Mouse (Mus musculus) ES-Bruce4 (cell line): ENCODE results near the gene Klhl35. TPM values are rescaled to one million over a fixed set of nuclear protein-coding genes. Genes with fewer than 3 reads are reported as not detected.
A peak's percentile ranks its signal among the peaks of the same experiment; 100 is the strongest.

ENCODE experiments used
- H3K27ac ChIP-seq: 2 replicates; pipeline ENCODE4 v1.5.1; 2012; ENCODE audit warnings: low read length, inconsistent platforms; ENCODE audit not compliant: insufficient read depth
- H3K27me3 ChIP-seq: 2 replicates; pipeline ENCODE4 v1.6.1; 2012; ENCODE audit warnings: mild to moderate bottlenecking, low read length, inconsistent platforms; ENCODE audit not compliant: control insufficient read depth, poor library complexity, insufficient read depth, severe bottlenecking
- H3K36me3 ChIP-seq: 2 replicates; pipeline ENCODE4 v1.6.1; 2012; ENCODE audit warnings: inconsistent platforms, mild to moderate bottlenecking, low read length, moderate library complexity; ENCODE audit not compliant: control insufficient read depth, poor library complexity, insufficient read depth, severe bottlenecking
- H3K4me1 ChIP-seq: one replicate; pipeline ENCODE4 v1.8.1; 2011; ENCODE audit warnings: low read length; ENCODE audit not compliant: control insufficient read depth, insufficient read depth
- H3K4me3 ChIP-seq: 2 replicates; pipeline ENCODE4 v1.5.1; 2011; ENCODE audit warnings: low read depth, mild to moderate bottlenecking, low read length
- H3K9ac ChIP-seq: 2 replicates; pipeline ENCODE4 v1.6.1; 2012; ENCODE audit warnings: low read depth, mild to moderate bottlenecking, inconsistent platforms; ENCODE audit not compliant: poor library complexity, severe bottlenecking
- H3K9me3 ChIP-seq: replicated peaks from 2 replicates; pipeline ENCODE4 v1.6.1; 2012; ENCODE audit warnings: mild to moderate bottlenecking, low read length, inconsistent platforms; ENCODE audit not compliant: control insufficient read depth, poor library complexity, insufficient read depth, severe bottlenecking
- CTCF ChIP-seq: IDR thresholded peaks from one replicate; pipeline ENCODE4 v1.8.1; 2011; ENCODE audit warnings: low read depth, low read length
- EP300 ChIP-seq: IDR thresholded peaks from 2 replicates; pipeline ENCODE4 v1.6.1; 2011; ENCODE audit warnings: low read depth, low read length; ENCODE audit not compliant: insufficient read depth
- POLR2A ChIP-seq: IDR thresholded peaks from one replicate; pipeline ENCODE4 v1.8.1; 2011; ENCODE audit warnings: low read length; ENCODE audit not compliant: insufficient read depth
- polyA plus RNA-seq: library from polyadenylated mRNA; stranded (reverse); fragments of >200 nt; gene quantifications from 2 replicates; pipeline ENCODE4 v1.2.4, GENCODE M21; 2011; ENCODE audit warnings: low read depth; ENCODE audit not compliant: missing spikeins, insufficient read depth, insufficient read length

Gene Klhl35
- polyA plus RNA-seq, 1 experiment = not detected

DNA sequence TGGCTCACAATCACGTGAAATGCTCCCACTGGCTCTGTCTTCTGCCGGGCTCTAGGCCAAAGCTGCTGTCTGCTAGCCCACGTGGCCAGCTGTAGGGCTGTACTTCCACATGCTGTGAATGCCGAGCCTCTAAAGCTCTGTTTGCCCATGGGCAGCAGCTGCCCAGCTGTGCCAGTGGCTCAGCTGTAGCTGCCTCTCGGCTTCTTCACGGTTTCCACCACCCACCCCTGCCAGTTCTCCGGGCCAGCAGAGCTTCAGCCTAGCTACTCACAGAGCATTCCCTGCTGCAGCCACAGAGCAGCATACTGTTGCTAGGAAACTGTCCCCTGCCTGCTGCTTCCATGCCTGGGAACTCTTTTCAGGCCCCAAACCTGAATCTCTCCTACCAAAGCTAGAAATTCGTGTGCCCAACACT, 44.3 kb downstream of the Klhl35 start:
- Histone ChIP-seq H3K4me3 (no peak overlapping the region), H3K9ac (no peak overlapping the region), H3K27ac (no peak overlapping the region), H3K36me3 (no peaks in the 10 kb centered on the region), H3K4me1 (no peaks in the 10 kb centered on the region), H3K27me3 (no peaks in the 10 kb centered on the region), H3K9me3 (no peaks in the 10 kb centered on the region)
- TF ChIP-seq EP300 = no peak
- TF ChIP-seq POLR2A = no peak
- TF ChIP-seq CTCF = no peak

DNA sequence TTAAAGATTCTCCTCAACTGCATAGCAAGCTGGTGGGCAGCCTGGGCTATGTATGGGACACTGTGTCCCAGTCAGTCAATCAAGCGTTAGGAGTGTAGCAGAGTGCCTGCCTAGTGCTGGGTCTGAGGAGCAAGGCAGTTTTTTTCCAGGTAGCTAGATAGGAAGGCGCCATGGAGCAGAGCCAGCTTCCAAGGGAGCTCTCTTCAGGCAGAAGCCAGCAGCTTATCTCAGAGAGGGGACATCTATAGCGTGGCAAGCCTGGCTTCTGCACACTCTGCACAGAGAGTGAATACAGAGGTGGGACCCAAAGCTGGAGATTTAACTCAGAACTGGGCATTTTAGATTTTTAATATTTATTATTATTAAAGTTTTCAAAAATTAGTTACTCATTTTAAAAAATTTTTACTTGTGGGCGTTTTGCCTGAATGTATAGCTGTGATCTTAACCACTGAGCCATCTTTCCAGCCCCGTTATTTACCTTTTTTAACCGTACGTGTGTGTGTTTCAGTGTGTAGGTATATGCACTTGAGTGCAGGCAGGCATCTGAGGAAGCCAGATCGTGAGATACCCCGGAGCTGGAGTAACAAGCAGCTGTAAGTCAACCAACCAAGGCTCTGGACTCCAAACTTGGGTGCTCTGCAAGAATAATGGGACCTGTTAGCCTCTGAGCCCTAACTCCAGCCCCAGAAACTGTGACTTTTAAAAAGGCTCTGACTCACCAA, 50.4 kb downstream of the Klhl35 start:
- H3K9ac ChIP-seq = no peak overlapping the region
- H3K27ac ChIP-seq = no peak overlapping the region
- H3K4me3 ChIP-seq = no peak overlapping the region
- no peaks in the 10 kb centered on the region for H3K27me3 ChIP-seq
- H3K4me1 ChIP-seq = peaks cover 4% of the 10 kb centered on the region
- H3K9me3 ChIP-seq = no peaks in the 10 kb centered on the region
- no peaks in the 10 kb centered on the region for H3K36me3 ChIP-seq
- TF ChIP-seq EP300 = no peak
- TF ChIP-seq CTCF = no peak
- no peak for TF ChIP-seq POLR2A

DNA sequence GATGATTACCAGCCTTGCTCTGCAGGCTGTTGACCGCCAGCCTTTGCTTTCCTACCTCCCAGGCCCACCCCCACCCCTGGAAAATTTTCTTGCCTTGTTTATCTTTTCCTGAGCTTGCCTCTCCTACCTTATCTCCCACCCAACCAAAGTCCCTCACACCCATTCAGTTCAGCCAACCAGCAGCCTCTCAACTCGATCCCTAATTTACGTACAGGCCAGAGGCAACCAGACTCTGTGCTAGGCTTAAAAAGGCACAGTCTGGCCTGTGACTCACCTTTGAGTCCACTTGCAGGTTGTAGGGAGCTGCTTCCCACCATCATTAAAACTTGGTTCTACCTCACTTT, 51.0 kb downstream of the Klhl35 start:
- Histone ChIP-seq H3K9me3 (no peaks in the 10 kb centered on the region), H3K4me3 (no peak overlapping the region), H3K27me3 (no peaks in the 10 kb centered on the region), H3K36me3 (no peaks in the 10 kb centered on the region), H3K9ac (no peak overlapping the region), H3K27ac (no peak overlapping the region), H3K4me1 (peaks cover 4% of the 10 kb centered on the region)
- TF ChIP-seq CTCF (no peak), POLR2A (no peak), EP300 (no peak)

DNA sequence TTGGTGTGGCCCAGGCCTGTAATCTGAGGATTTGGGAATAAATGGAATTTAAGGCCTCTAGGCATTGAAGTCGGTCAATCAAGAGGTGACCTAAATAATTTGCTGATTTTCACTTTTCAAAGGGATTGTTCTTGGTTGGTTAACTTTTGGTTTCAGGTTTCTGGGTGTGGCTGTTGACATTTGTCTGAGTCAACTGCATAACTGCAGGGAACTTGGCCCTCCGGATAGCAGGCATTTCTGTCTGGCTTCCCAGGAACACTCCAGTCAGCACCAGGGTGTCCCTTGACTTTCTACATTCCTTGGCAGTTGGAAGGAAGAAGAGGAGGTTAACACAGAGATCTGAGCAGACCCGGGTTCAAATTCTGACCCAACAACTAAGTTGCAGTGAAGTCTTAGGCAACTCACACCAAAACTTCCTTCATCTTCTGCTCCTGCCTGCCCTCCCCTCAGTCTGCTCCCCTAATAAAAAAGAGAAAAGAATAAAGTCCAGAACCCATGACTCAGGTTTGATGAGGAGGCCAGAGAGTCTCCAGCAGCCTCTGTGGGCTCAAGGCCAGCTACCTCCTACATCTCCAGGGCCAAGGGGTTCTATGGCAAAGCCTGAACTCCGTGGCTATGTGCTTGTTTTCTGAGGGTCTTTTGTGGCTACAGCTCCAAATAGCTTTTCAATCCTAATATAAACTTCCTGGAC, 53.3 kb downstream of the Klhl35 start:
- no peak overlapping the region for H3K4me3 ChIP-seq
- no peaks in the 10 kb centered on the region for H3K36me3 ChIP-seq
- no peak overlapping the region for H3K9ac ChIP-seq
- 0 out of 2 replicates have a peak overlapping the region, but pooled peaks have one; percentile 6 for H3K27ac ChIP-seq
- H3K27me3 ChIP-seq = no peaks in the 10 kb centered on the region
- no peaks in the 10 kb centered on the region for H3K9me3 ChIP-seq
- TF ChIP-seq EP300 (peak; percentile 73; the same call in 1 of the 2 replicates), POLR2A (no peak)
- H3K4me1 ChIP-seq = peaks cover 4% of the 10 kb centered on the region

DNA sequence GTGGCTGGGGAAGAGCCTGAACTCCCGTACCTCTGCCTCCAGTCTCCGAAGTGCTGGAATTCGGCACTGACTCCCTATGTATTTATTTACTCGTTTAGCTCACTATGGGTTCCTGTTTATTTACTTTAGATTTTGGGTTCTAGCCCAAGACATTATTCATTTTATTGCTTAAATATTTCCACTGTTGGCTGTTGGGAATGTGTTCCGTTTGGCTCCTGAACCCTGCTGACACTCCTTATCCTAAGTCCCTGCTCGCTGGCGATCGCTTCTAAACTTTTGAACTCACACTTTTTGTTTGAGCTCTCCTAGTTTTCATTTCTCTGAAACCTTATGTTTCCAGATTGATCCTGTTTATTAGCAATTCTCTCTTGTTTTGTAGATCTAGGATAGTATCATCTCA, 57.3 kb downstream of the Klhl35 start:
- H3K4me3 ChIP-seq = no peak overlapping the region
- peaks cover 1% of the 10 kb centered on the region for H3K4me1 ChIP-seq
- H3K9ac ChIP-seq = no peak overlapping the region
- no peaks in the 10 kb centered on the region for H3K27me3 ChIP-seq
- no peaks in the 10 kb centered on the region for H3K9me3 ChIP-seq
- no peaks in the 10 kb centered on the region for H3K36me3 ChIP-seq
- no peak overlapping the region for H3K27ac ChIP-seq
- TF ChIP-seq EP300 (no peak), CTCF (no peak), POLR2A (no peak)

Other genes with a start within 250 kb of the Klhl35 start
- gene Mogat2, start 227.4 kb upstream of the Klhl35 start, polyA plus RNA-seq = 9.1 and 9.3 TPM in 2 replicates
- 16.0 and 17.5 TPM in 2 replicates for gene Map6, start 198.6 kb upstream of the Klhl35 start, polyA plus RNA-seq
- gene Serpinh1, start 112.8 kb upstream of the Klhl35 start, polyA plus RNA-seq = 211 and 229 TPM in 2 replicates
- gene Gdpd5, start 84.6 kb upstream of the Klhl35 start, polyA plus RNA-seq = 5.9 and 8.4 TPM in 2 replicates
- 2,316 and 2,405 TPM in 2 replicates for gene Rps3, start 17.7 kb downstream of the Klhl35 start, polyA plus RNA-seq
- gene Arrb1, start 69.5 kb downstream of the Klhl35 start, polyA plus RNA-seq = 28.9 and 31.7 TPM in 2 replicates
- gene Tpbgl, start 161.1 kb downstream of the Klhl35 start, polyA plus RNA-seq = not detected in 2 replicates
- gene Slco2b1, start 245.3 kb downstream of the Klhl35 start, polyA plus RNA-seq = not detected in 2 replicates